10 mouse cellular contexts compared by ENCODE assay signal in genomic region chr2:72516720-72517089, GRCm38 (mm10). TPM values are rescaled to one million over a fixed set of nuclear protein-coding genes. Genes with fewer than 3 reads are reported as not detected.
DNase-seq lines count a peak whose midpoint lies in the region; ATAC-seq and TF ChIP-seq lines count a peak whose summit lies in the region.
"Had no signal": no experiment of that assay in that cellular context is flagged by ENCODE, and none has a peak within 500 bp of the region (broad histone marks: within the 10 kb centered on the region; RNA-seq: fewer than 3 reads in every experiment).

No protein-coding gene starts in this region.

- H3K27ac ChIP-seq in kidney, embryonic 14.5 days (ENCODE audit: low read depth, low read length): no peak overlapping the region
- no peak overlapping the region for H3K27ac ChIP-seq in embryonic facial prominence, embryonic 13.5 days
- no peak overlapping the region for H3K27ac ChIP-seq in forebrain, postnatal 0 days (ENCODE audit: low read depth, low read length)
- no peak overlapping the region for H3K27ac ChIP-seq in midbrain, embryonic 16.5 days (ENCODE audit: low read length)
- H3K27ac ChIP-seq: heart, embryonic 15.5 days had no signal

- no peak overlapping the region for H3K4me2 ChIP-seq in kidney, embryonic 14.5 days (replicated peaks; ENCODE audit: low read depth, low read length)
- H3K4me2 ChIP-seq in embryonic facial prominence, embryonic 13.5 days: peak overlapping the region; percentile 47
- peak overlapping the region; percentile 39 for H3K4me2 ChIP-seq in forebrain, postnatal 0 days (ENCODE audit: low read depth)
- H3K4me2 ChIP-seq in midbrain, embryonic 16.5 days (ENCODE audit: low read length): peak overlapping the region; percentile 43
- H3K4me2 ChIP-seq: heart, embryonic 15.5 days had no signal

- peaks cover 7% of the 10 kb centered on the region; the same call in 1 of the 2 replicates for H3K4me1 ChIP-seq in kidney, embryonic 14.5 days (ENCODE audit: control insufficient read depth, insufficient read depth, low read length)
- peaks cover 18% of the 10 kb centered on the region for H3K4me1 ChIP-seq in embryonic facial prominence, embryonic 13.5 days
- peaks cover 4% of the 10 kb centered on the region; the same call in 1 of the 2 replicates for H3K4me1 ChIP-seq in forebrain, postnatal 0 days (ENCODE audit: insufficient read depth)
- peaks cover 7% of the 10 kb centered on the region; the same call in 1 of the 2 replicates for H3K4me1 ChIP-seq in midbrain, embryonic 16.5 days (ENCODE audit: control insufficient read depth, insufficient read depth, low read length)

- WGBS in kidney, embryonic 14.5 days: 29% methylated on average over 8 of the region's 8 CpGs
- 28% methylated on average over 8 of the region's 8 CpGs for WGBS in embryonic facial prominence, embryonic 13.5 days
- 27% methylated on average over 8 of the region's 8 CpGs for WGBS in forebrain, postnatal 0 days
- WGBS in midbrain, embryonic 16.5 days: 29% methylated on average over 8 of the region's 8 CpGs

- DNase-seq in kidney, postnatal 4 days: no peak
- DNase-seq in forebrain, postnatal 0 days: no peak
- no peak for DNase-seq in urinary bladder, adult 18-20 months (ENCODE audit: low spot score in 2 of 2)
- no peak for DNase-seq in right cerebral cortex, adult 2 months (ENCODE audit: low spot score in 2 of 2)
- no peak for DNase-seq in gastrocnemius, postnatal 14 days

- H3K4me3 ChIP-seq in kidney, embryonic 14.5 days (ENCODE audit: low read length): no peak overlapping the region
- no peak overlapping the region for H3K4me3 ChIP-seq in embryonic facial prominence, embryonic 13.5 days
- peak overlapping the region; percentile 17; the same call in 1 of the 2 replicates for H3K4me3 ChIP-seq in forebrain, postnatal 0 days (ENCODE audit: low read depth, low read length)
- H3K4me3 ChIP-seq in midbrain, embryonic 16.5 days (ENCODE audit: low read depth, low read length): no peak overlapping the region
- H3K4me3 ChIP-seq: heart, embryonic 15.5 days had no signal

- intact Hi-C loops in gastrocnemius, postnatal 14 days (cut with DNase I; ENCODE audit: low total_unique reads): loop anchor here (10.0 kb wide), 1 partner anchor 758 kb away; the partner anchor contains the start of gene Sp9

- H3K36me3 ChIP-seq in kidney, embryonic 14.5 days (ENCODE audit: control insufficient read depth, insufficient read depth, low read length): no peaks in the 10 kb centered on the region
- H3K36me3 ChIP-seq in embryonic facial prominence, embryonic 13.5 days: no peaks in the 10 kb centered on the region
- no peaks in the 10 kb centered on the region for H3K36me3 ChIP-seq in forebrain, postnatal 0 days (ENCODE audit: insufficient read depth)
- no peaks in the 10 kb centered on the region for H3K36me3 ChIP-seq in midbrain, embryonic 16.5 days (ENCODE audit: control insufficient read depth, insufficient read depth, low read length)
- H3K36me3 ChIP-seq: heart, embryonic 15.5 days had no signal

- H3K9me3 ChIP-seq in kidney, embryonic 14.5 days (ENCODE audit: control insufficient read depth, low read length): no peaks in the 10 kb centered on the region
- H3K9me3 ChIP-seq in embryonic facial prominence, embryonic 13.5 days: no peaks in the 10 kb centered on the region
- H3K9me3 ChIP-seq in forebrain, postnatal 0 days (ENCODE audit: low read length): no peaks in the 10 kb centered on the region
- H3K9me3 ChIP-seq in midbrain, embryonic 16.5 days (replicated peaks; ENCODE audit: control insufficient read depth, low read length, poor library complexity, severe bottlenecking): no peaks in the 10 kb centered on the region
- H3K9me3 ChIP-seq: heart, embryonic 15.5 days had no signal

- no peak overlapping the region for H3K9ac ChIP-seq in kidney, embryonic 14.5 days (ENCODE audit: low read depth, low read length)
- peak overlapping the region; percentile 12; the same call in 1 of the 2 replicates for H3K9ac ChIP-seq in embryonic facial prominence, embryonic 13.5 days
- peak overlapping the region; percentile 28; the same call in 1 of the 2 replicates for H3K9ac ChIP-seq in forebrain, postnatal 0 days
- no peak overlapping the region for H3K9ac ChIP-seq in midbrain, embryonic 16.5 days (ENCODE audit: low read depth, low read length)
- H3K9ac ChIP-seq: heart, embryonic 15.5 days had no signal

- peak; percentile 42 for ATAC-seq in kidney, embryonic 14.5 days (ENCODE audit: low FRiP score, low TSS enrichment)
- no peak for ATAC-seq in embryonic facial prominence, embryonic 13.5 days (ENCODE audit: insufficient number of reproducible peaks, insufficient read depth, low FRiP score, low TSS enrichment, low read depth)
- peak; percentile 37; the same call in 1 of the 2 replicates for ATAC-seq in forebrain, postnatal 0 days
- ATAC-seq in midbrain, embryonic 16.5 days: peak; percentile 51; the same call in 1 of the 2 replicates
- ATAC-seq: CD4-positive, CD25-positive, alpha-beta regulatory T cell, adult 4 months had no signal

- peaks cover 2% of the 10 kb centered on the region; the same call in 1 of the 2 replicates for H3K27me3 ChIP-seq in kidney, embryonic 14.5 days (ENCODE audit: control insufficient read depth, insufficient read depth, low read length)
- H3K27me3 ChIP-seq in embryonic facial prominence, embryonic 13.5 days: peaks cover 28% of the 10 kb centered on the region
- no peaks in the 10 kb centered on the region; the same call in 1 of the 2 replicates for H3K27me3 ChIP-seq in forebrain, postnatal 0 days (ENCODE audit: insufficient read depth, low read length)
- H3K27me3 ChIP-seq in midbrain, embryonic 16.5 days (ENCODE audit: control insufficient read depth, insufficient read depth, low read depth, low read length): peaks cover 28% of the 10 kb centered on the region

- no peak for TF ChIP-seq CTCF in forebrain, postnatal 0 days (IDR thresholded peaks at IDR 0.05; ENCODE audit: low read depth)

RNA-seq across cellular contexts. Expression of gene Cdca7, which starts 40.7 kb away (rescaled TPM):
- 146 and 192 TPM in 2 replicates for polyA plus RNA-seq in kidney, embryonic 14.5 days (2014; fragmentation: Nextera tagmentation; extraction: Ambion mirVana)
- polyA plus RNA-seq in embryonic facial prominence, embryonic 13.5 days (2015; fragmentation: Nextera tagmentation; extraction: Ambion mirVana): 159 and 162 TPM in 2 replicates
- 21.9 and 28.9 TPM in 2 replicates for total RNA-seq in forebrain, postnatal 0 days (2014; rRNA removed)
- polyA plus RNA-seq in forebrain, postnatal 0 days (2015; fragmentation: Nextera tagmentation; extraction: Ambion mirVana): 15.6 and 20.6 TPM in 2 replicates
- 14.2 and 21.5 TPM in 2 replicates for polyA plus RNA-seq in midbrain, embryonic 16.5 days (2015; fragmentation: Nextera tagmentation; extraction: Ambion mirVana)
- 1 to 10 TPM; 1.0 to 2.4 TPM for total RNA-seq in gastrocnemius, postnatal 14 days (2021)

Comparison
In these comparisons a context has a peak if more than half of its experiments do, and no peak if none do; other contexts are left out.
1. H3K9ac ChIP-seq: peak in embryonic facial prominence, embryonic 13.5 days (single experiment) and forebrain, postnatal 0 days (single experiment); none in kidney, embryonic 14.5 days (single experiment) and midbrain, embryonic 16.5 days (single experiment).